Mouse (Mus musculus): ENCODE data around the gene Hoxa7. TPM values are rescaled to one million over a fixed set of nuclear protein-coding genes. Genes with fewer than 3 reads are reported as not detected.

The Hoxa7 gene
- polyA plus RNA-seq, 2 experiments, result 10.1 to 15.8 TPM

DNA sequence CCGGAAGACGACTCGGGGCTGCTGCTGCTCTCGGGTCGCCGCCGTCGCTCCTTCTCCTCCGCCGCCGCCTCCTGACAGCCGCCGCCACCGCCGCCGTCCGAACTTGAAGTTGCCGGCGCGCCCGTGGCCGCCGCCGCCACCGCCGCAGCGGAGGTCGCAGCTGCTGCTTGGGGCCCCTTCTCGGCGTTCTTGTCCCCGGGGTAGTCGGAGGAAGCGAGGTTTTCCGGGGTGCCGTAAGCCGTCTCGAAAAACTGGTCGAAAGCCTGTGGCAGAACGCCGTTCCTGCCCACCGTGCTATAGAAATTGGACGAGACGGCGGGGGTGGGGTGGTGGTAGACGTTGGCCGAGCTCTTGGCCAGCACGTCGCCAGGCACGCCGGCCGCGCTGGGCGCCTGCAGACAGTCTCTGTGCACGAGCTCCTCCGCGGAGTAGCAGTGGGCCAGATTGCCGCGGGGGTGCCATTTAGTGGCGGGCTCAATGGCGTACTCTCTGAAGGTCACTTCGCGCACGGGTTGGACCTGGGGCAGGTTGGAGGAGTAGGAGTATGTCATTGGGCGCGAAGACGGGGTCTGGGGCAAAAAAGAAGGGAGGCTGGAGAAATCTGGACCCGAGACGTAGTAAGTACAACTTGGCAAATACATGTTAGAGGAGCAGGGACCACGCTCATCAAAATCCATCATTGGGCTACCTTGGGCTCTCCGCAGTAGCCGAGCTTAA lies 23.5 kb upstream of the Hoxa7 start:
- TF ChIP-seq POLR2A (IDR thresholded peaks at IDR 0.05; ENCODE audit: borderline replicate concordance, extremely low read depth, insufficient read depth, insufficient read length), result 0 out of 2 replicates have a peak, but pooled peaks have one; percentile 12
- peak overlapping the region; percentile 90 for H3K4me3 ChIP-seq (replicated peaks; ENCODE audit: low read length)
- H3K9ac ChIP-seq (ENCODE audit: low read depth, low read length, severe bottlenecking), result peak overlapping the region; percentile 98
- H3K27ac ChIP-seq (replicated peaks; ENCODE audit: low read depth, low read length), result peak overlapping the region; percentile 98
- H3K4me1 ChIP-seq (ENCODE audit: control insufficient read depth, insufficient read depth, low read length), result peaks cover 30% of the 10 kb centered on the region
- ATAC-seq (ENCODE audit: low FRiP score, low read depth) (peak; percentile 8), DNase-seq (ENCODE audit: low spot score) (no peak)
- H3K36me3 ChIP-seq (ENCODE audit: control insufficient read depth, insufficient read depth, low read length), result peaks cover 16% of the 10 kb centered on the region
- whole genome bisulfite sequencing, result under 1% methylated on average over 67 of the region's 71 CpGs
- peak overlapping the region; percentile 96 for H3K4me2 ChIP-seq (replicated peaks; ENCODE audit: low read depth, low read length, severe bottlenecking)
- H3K9me3 ChIP-seq (ENCODE audit: control insufficient read depth, low read length), result no peaks in the 10 kb centered on the region
- no peaks in the 10 kb centered on the region for H3K27me3 ChIP-seq (ENCODE audit: control insufficient read depth, insufficient read depth, low read length)

DNA sequence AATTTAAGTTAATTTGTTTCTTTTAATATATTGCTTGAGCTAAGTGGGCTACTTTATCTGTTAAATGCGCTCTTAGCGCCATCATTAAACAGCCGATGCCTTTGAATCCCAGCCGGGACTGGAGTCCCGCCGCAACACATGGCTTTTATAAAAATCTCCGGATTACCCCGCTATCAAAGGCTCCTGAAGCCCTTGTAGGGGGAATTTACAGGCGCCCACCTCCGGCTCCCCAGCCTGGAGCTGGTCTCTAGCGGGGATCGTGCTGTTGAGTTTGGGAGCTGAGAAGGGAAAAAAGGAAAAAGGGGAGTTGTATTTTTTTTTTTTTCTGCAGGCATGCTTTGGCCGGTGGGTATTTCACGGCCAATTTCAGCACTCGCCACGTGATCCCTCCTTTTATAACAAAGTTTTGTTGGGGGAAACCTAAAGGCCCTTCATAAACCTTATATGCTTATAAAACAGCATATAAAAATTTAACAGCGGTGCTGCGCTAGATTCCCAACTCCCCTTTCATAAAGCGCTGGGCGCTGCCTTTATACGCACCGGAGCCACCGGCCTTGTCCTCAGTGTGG lies 22.9 kb upstream of the Hoxa7 start:
- Histone ChIP-seq H3K27me3 (ENCODE audit: control insufficient read depth, insufficient read depth, low read length) (no peaks in the 10 kb centered on the region), H3K36me3 (ENCODE audit: control insufficient read depth, insufficient read depth, low read length) (peaks cover 10% of the 10 kb centered on the region), H3K9ac (ENCODE audit: low read depth, low read length, severe bottlenecking) (peak overlapping the region; percentile 98), H3K27ac (replicated peaks; ENCODE audit: low read depth, low read length) (peak overlapping the region; percentile 98), H3K4me1 (ENCODE audit: control insufficient read depth, insufficient read depth, low read length) (peaks cover 23% of the 10 kb centered on the region), H3K4me3 (replicated peaks; ENCODE audit: low read length) (peak overlapping the region; percentile 90), H3K9me3 (ENCODE audit: control insufficient read depth, low read length) (no peaks in the 10 kb centered on the region), H3K4me2 (replicated peaks; ENCODE audit: low read depth, low read length, severe bottlenecking) (peak overlapping the region; percentile 96)
- DNase-seq (ENCODE audit: low spot score) (peak; percentile 82), ATAC-seq (ENCODE audit: low FRiP score, low read depth) (peak; percentile 24; the same call in 1 of the 2 replicates)
- WGBS, result under 1% methylated on average over 23 of the region's 23 CpGs
- peak; percentile 95; the same call in 1 of the 2 replicates for TF ChIP-seq POLR2A (IDR thresholded peaks at IDR 0.05; ENCODE audit: borderline replicate concordance, extremely low read depth, insufficient read depth, insufficient read length)

DNA sequence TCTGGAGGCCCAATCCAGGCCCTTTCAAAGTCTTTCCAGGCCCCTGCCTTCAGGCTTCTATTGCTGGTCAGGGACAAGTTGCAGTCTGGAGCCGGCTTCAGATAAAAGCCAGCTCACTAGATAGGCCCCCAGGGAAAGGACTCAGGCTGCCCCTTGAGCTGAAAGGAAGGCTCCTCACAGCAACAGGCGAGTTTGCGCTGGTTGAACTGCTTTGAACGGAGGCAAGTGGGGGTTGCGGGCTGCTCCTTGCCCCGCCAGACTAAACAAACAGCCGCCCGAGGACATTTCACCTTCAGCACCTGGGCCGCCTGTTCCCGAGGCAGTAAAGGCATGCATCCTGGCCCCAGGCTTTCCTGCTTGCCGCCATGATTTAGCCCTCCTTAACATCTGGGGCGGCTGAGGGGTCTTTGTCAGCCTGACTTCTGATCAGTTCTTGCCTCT lies 22.0 kb upstream of the Hoxa7 start:
- 5% methylated on average over 12 of the region's 12 CpGs for WGBS
- Histone ChIP-seq H3K4me2 (replicated peaks; ENCODE audit: low read depth, low read length, severe bottlenecking) (peak overlapping the region; percentile 96), H3K27me3 (ENCODE audit: control insufficient read depth, insufficient read depth, low read length) (no peaks in the 10 kb centered on the region), H3K9me3 (ENCODE audit: control insufficient read depth, low read length) (no peaks in the 10 kb centered on the region), H3K4me1 (ENCODE audit: control insufficient read depth, insufficient read depth, low read length) (peaks cover 23% of the 10 kb centered on the region), H3K36me3 (ENCODE audit: control insufficient read depth, insufficient read depth, low read length) (peaks cover 1% of the 10 kb centered on the region; the same call in 1 of the 2 replicates), H3K4me3 (replicated peaks; ENCODE audit: low read length) (peak overlapping the region; percentile 90), H3K9ac (ENCODE audit: low read depth, low read length, severe bottlenecking) (peak overlapping the region; percentile 98), H3K27ac (replicated peaks; ENCODE audit: low read depth, low read length) (peak overlapping the region; percentile 98)
- ATAC-seq (ENCODE audit: low FRiP score, low read depth) (no peak), DNase-seq (ENCODE audit: low spot score) (no peak)
- TF ChIP-seq POLR2A (IDR thresholded peaks at IDR 0.05; ENCODE audit: borderline replicate concordance, extremely low read depth, insufficient read depth, insufficient read length), result no peak

DNA sequence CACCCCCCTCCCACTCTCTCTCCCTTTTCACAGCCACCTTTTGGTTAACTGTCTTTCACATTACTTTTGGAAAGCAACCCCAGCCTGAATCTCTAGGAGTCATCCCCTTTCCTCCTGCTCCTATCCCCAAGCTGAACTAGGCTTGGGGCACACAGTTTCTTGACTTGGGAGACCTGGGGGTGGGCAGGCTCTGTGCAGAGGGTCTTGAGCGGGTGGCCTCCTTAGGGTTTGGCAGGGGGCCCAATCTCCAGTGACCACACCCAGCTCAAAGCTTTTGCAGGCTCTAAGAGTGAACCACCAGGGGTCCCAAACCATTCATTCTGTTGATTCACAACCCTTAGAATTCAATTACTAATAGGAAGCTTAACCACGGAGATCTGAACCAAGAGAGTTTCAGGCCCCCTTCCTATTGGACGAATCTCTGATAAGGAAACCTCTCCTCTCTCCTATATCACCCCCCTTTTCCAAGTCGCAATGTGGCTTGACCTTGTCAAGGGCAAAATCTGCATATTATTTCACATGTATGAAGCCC lies 21.2 kb upstream of the Hoxa7 start:
- TF ChIP-seq POLR2A (IDR thresholded peaks at IDR 0.05; ENCODE audit: borderline replicate concordance, extremely low read depth, insufficient read depth, insufficient read length), result no peak
- peak overlapping the region; percentile 90 for H3K4me3 ChIP-seq (replicated peaks; ENCODE audit: low read length)
- DNase-seq (ENCODE audit: low spot score) (no peak), ATAC-seq (ENCODE audit: low FRiP score, low read depth) (no peak)
- H3K9me3 ChIP-seq (ENCODE audit: control insufficient read depth, low read length), result no peaks in the 10 kb centered on the region
- H3K9ac ChIP-seq (ENCODE audit: low read depth, low read length, severe bottlenecking), result peak overlapping the region; percentile 98
- H3K4me1 ChIP-seq (ENCODE audit: control insufficient read depth, insufficient read depth, low read length), result peaks cover 23% of the 10 kb centered on the region
- WGBS, result 14% methylated on average over 4 of the region's 4 CpGs
- H3K27ac ChIP-seq (replicated peaks; ENCODE audit: low read depth, low read length), result peak overlapping the region; percentile 98
- peak overlapping the region; percentile 96 for H3K4me2 ChIP-seq (replicated peaks; ENCODE audit: low read depth, low read length, severe bottlenecking)
- H3K36me3 ChIP-seq (ENCODE audit: control insufficient read depth, insufficient read depth, low read length), result no peaks in the 10 kb centered on the region
- no peaks in the 10 kb centered on the region for H3K27me3 ChIP-seq (ENCODE audit: control insufficient read depth, insufficient read depth, low read length)

DNA sequence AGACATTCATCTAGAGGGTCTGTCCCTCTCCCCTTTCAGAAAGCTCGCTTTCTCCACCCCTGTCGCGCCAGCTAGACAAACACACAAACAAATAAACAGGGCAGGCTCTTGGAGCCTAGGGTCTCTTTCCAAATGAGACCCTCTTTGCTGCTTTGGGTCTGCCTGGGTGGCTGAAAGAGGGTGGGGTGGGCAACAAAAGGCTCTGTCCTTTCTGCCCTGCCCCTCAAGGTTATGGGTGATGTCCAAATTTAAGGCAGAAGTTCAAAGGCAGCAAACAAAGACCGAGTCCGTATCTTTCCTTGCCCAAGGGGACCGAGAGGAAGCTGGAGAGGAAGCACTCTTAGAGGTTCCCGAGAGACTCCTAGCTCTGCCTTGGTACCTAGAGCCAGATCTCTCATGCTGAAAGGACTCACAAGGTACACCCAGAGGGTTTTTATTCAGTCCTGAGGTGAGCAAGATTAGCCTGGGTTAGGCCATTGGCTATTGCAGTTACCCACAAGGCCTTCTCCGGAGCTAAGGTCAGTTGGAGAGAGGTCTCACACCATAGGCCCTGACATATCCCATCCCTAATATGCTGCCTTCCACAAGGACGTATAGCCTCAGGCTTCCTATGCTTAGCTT lies 19.5 kb upstream of the Hoxa7 start:
- TF ChIP-seq POLR2A (IDR thresholded peaks at IDR 0.05; ENCODE audit: borderline replicate concordance, extremely low read depth, insufficient read depth, insufficient read length), result no peak
- H3K27me3 ChIP-seq (ENCODE audit: control insufficient read depth, insufficient read depth, low read length), result no peaks in the 10 kb centered on the region
- 8% methylated on average over 9 of the region's 9 CpGs for WGBS
- H3K9ac ChIP-seq (ENCODE audit: low read depth, low read length, severe bottlenecking), result peak overlapping the region; percentile 100
- ATAC-seq (ENCODE audit: low FRiP score, low read depth), result no peak
- H3K4me2 ChIP-seq (replicated peaks; ENCODE audit: low read depth, low read length, severe bottlenecking), result peak overlapping the region; percentile 96
- peak overlapping the region; percentile 99 for H3K27ac ChIP-seq (replicated peaks; ENCODE audit: low read depth, low read length)
- peak overlapping the region; percentile 90 for H3K4me3 ChIP-seq (replicated peaks; ENCODE audit: low read length)
- DNase-seq (ENCODE audit: low spot score), result no peak
- H3K36me3 ChIP-seq (ENCODE audit: control insufficient read depth, insufficient read depth, low read length), result 0 out of 2 replicates have a peak, but pooled peaks cover 3% of the 10 kb centered on the region
- H3K9me3 ChIP-seq (ENCODE audit: control insufficient read depth, low read length), result no peaks in the 10 kb centered on the region
- H3K4me1 ChIP-seq (ENCODE audit: control insufficient read depth, insufficient read depth, low read length), result peaks cover 32% of the 10 kb centered on the region
